Mouse (Mus musculus) myocyte (in vitro differentiated cells): ENCODE data around the gene Lrrc10b.

ENCODE experiments used
- CEBPB ChIP-seq: IDR thresholded peaks from 2 replicates; pipeline ENCODE4 v1.6.1; 2011; ENCODE audit warnings: mild to moderate bottlenecking, moderate library complexity; ENCODE audit not compliant: poor library complexity, insufficient read depth, severe bottlenecking
- E2F4 ChIP-seq: IDR thresholded peaks from one replicate; pipeline ENCODE4 v1.6.1; 2011; ENCODE audit warnings: mild to moderate bottlenecking, control low read depth, moderate library complexity; ENCODE audit not compliant: insufficient read depth
- MAX ChIP-seq: IDR thresholded peaks from one replicate; pipeline ENCODE4 v1.6.1; 2011; ENCODE audit warnings: low read depth, mild to moderate bottlenecking, control low read depth
- MYOD1 ChIP-seq, 3 experiments: IDR thresholded peaks; one replicate each; pipeline ENCODE4 v1.6.1; 2011; ENCODE audit warnings: control low read depth in 2 of 3, low read depth in 2 of 3, mild to moderate bottlenecking in 2 of 3, moderate library complexity in 1 of 3; ENCODE audit not compliant: insufficient read length in 2 of 3, control insufficient read depth in 1 of 3
- POLR2A ChIP-seq: IDR thresholded peaks from one replicate; pipeline ENCODE4 v1.6.1; 2011; ENCODE audit warnings: low read depth, mild to moderate bottlenecking, control low read depth, moderate library complexity; ENCODE audit not compliant: insufficient read length
- POLR2AphosphoS2 ChIP-seq: IDR thresholded peaks from one replicate; pipeline ENCODE4 v1.6.1; 2011; ENCODE audit warnings: low read depth, control low read depth; ENCODE audit not compliant: insufficient read length
- SRF ChIP-seq: IDR thresholded peaks from one replicate; pipeline ENCODE4 v1.6.1; 2011; ENCODE audit warnings: low read depth; ENCODE audit not compliant: control insufficient read depth, insufficient read length
- USF1 ChIP-seq: IDR thresholded peaks from one replicate; pipeline ENCODE4 v1.6.1; 2011; ENCODE audit warnings: low read depth, mild to moderate bottlenecking, control low read depth, moderate library complexity

GRCm38 (mm10) chr19:10455437-10455806 lies 1.9 kb downstream of the Lrrc10b start:
- TF ChIP-seq MYOD1 (IDR thresholded peaks at IDR 0.05; ENCODE audit: control insufficient read depth in 1 of 3, insufficient read length in 2 of 3, low read depth in 2 of 3): no peak
- no peak for TF ChIP-seq USF1
- no peak for TF ChIP-seq POLR2A
- TF ChIP-seq E2F4: no peak
- TF ChIP-seq MAX: no peak
- TF ChIP-seq POLR2AphosphoS2: no peak
- no peak for TF ChIP-seq CEBPB
- TF ChIP-seq SRF: no peak
